Mouse (Mus musculus): Measurements from ENCODE around the gene Pcp2. TPM values are rescaled to one million over a fixed set of nuclear protein-coding genes. Genes with fewer than 3 reads are reported as not detected.

The Pcp2 gene
- total and polyA plus RNA-seq, 3 experiments: 0.38 to 0.56 TPM; not detected in 1

GRCm38 (mm10) chr8:3665507-3665906 is 40.2 kb upstream of the Pcp2 start, which contains the start of gene Mcemp1:
Gene Mcemp1 (plus strand): TSS chr8:3665754.
- Histone ChIP-seq H3K36me3 (replicated peaks in 1 of 2; ENCODE audit: control insufficient read depth in 1 of 2, insufficient read depth in 1 of 2, low read length in 1 of 2) (no peaks in the 10 kb centered on the region), H3K4me2 (ENCODE audit: insufficient read depth, low read depth, poor library complexity, severe bottlenecking) (peak within 1 kb of the TSS; percentile 45), H3K9me3 (replicated peaks; ENCODE audit: low read length) (no peaks in the 10 kb centered on the region), H3K4me3 (replicated peaks in 1 of 3; ENCODE audit: low read depth in 2 of 3, low read length in 2 of 3, poor library complexity in 1 of 3) (no peak within 1 kb of the TSS), H3K27ac (ENCODE audit: insufficient read depth, low read depth) (no peak within 1 kb of the TSS), H3K4me1 (ENCODE audit: control insufficient read depth in 1 of 2, insufficient read depth in 2 of 2) (peaks cover 15 to 35% of the 10 kb centered on the region in 2 experiments; a peak in 3 of 4 replicates), H3K27me3 (replicated peaks) (no peaks in the 10 kb centered on the region), H3K9ac (ENCODE audit: insufficient read depth, low read depth) (peak within 1 kb of the TSS; percentile 40), H3K79me2 (replicated peaks; ENCODE audit: control insufficient read depth, extremely low read depth, insufficient read depth, poor library complexity, severe bottlenecking) (no peaks in the 10 kb centered on the region)
- no peak for TF ChIP-seq HCFC1 (IDR thresholded peaks at IDR 0.05; ENCODE audit: low read depth, low read length)
- no peak for TF ChIP-seq IRF4 (IDR thresholded peaks at IDR 0.05; ENCODE audit: low read depth, low read length)
- TF ChIP-seq PAX5 (IDR thresholded peaks at IDR 0.05; ENCODE audit: low read length): no peak
- no peak for TF ChIP-seq TBP (conservative IDR thresholded peaks at IDR 0.05; ENCODE audit: low read depth, low read length)
- no peak for TF ChIP-seq GABPA (IDR thresholded peaks at IDR 0.05; ENCODE audit: insufficient replicate concordance, low read depth, low read length)
- TF ChIP-seq NRF1 (IDR thresholded peaks at IDR 0.05; ENCODE audit: low read depth, low read length): no peak
- no peak for TF ChIP-seq SIN3A (IDR thresholded peaks at IDR 0.05; ENCODE audit: low read length)
- TF ChIP-seq ETS1 (conservative IDR thresholded peaks at IDR 0.05; ENCODE audit: low read depth, low read length): no peak
- no peak for TF ChIP-seq KAT2A (IDR thresholded peaks at IDR 0.05; ENCODE audit: insufficient replicate concordance, low read length)
- TF ChIP-seq UBTF (IDR thresholded peaks at IDR 0.05; ENCODE audit: low read depth, low read length): no peak
- dilution Hi-C loops (cut with MboI; ENCODE audit: extremely low pct_ligation_motif_present, extremely low pct_unique_long_range_greater_than_20kb, low sequenced_read_pairs) (no loop called here), in situ Hi-C loops (cut with MboI; ENCODE audit: low pct_ligation_motif_present, low pct_unique_long_range_greater_than_20kb, low sequenced_read_pairs) (no loop called here)
- DNase-seq (ENCODE audit: extremely low read depth): no peak

GRCm38 (mm10) chr8:3664405-3664804 is 39.1 kb upstream of the Pcp2 start:
- Histone ChIP-seq H3K9me3 (replicated peaks; ENCODE audit: low read length) (no peaks in the 10 kb centered on the region), H3K4me2 (ENCODE audit: insufficient read depth, low read depth, poor library complexity, severe bottlenecking) (peak overlapping the region; percentile 45), H3K27ac (ENCODE audit: insufficient read depth, low read depth) (no peak overlapping the region), H3K36me3 (replicated peaks in 1 of 2; ENCODE audit: control insufficient read depth in 1 of 2, insufficient read depth in 1 of 2, low read length in 1 of 2) (no peaks in the 10 kb centered on the region), H3K4me3 (replicated peaks in 1 of 3; ENCODE audit: low read depth in 2 of 3, low read length in 2 of 3, poor library complexity in 1 of 3) (no peak overlapping the region), H3K9ac (ENCODE audit: insufficient read depth, low read depth) (peak overlapping the region; percentile 40; the same call in 1 of the 2 replicates), H3K4me1 (ENCODE audit: control insufficient read depth in 1 of 2, insufficient read depth in 2 of 2) (peaks cover 15 to 42% of the 10 kb centered on the region in 2 experiments; a peak in 3 of 4 replicates), H3K79me2 (replicated peaks; ENCODE audit: control insufficient read depth, extremely low read depth, insufficient read depth, poor library complexity, severe bottlenecking) (no peaks in the 10 kb centered on the region), H3K27me3 (replicated peaks) (no peaks in the 10 kb centered on the region)
- in situ Hi-C loops (cut with MboI; ENCODE audit: low pct_ligation_motif_present, low pct_unique_long_range_greater_than_20kb, low sequenced_read_pairs) (no loop called here), dilution Hi-C loops (cut with MboI; ENCODE audit: extremely low pct_ligation_motif_present, extremely low pct_unique_long_range_greater_than_20kb, low sequenced_read_pairs) (no loop called here)
- DNase-seq (ENCODE audit: extremely low read depth): peak; percentile 58
- TF ChIP-seq MAFK (IDR thresholded peaks at IDR 0.05; ENCODE audit: insufficient replicate concordance, low read length) (no peak), CHD2 (IDR thresholded peaks at IDR 0.05; ENCODE audit: low read length) (0 out of 2 replicates have a peak, but pooled peaks have one; percentile 23), E2F4 (IDR thresholded peaks at IDR 0.05; ENCODE audit: insufficient replicate concordance, low read depth, low read length) (no peak)

GRCm38 (mm10) chr8:3660889-3661288 is 35.5 kb upstream of the Pcp2 start:
- Histone ChIP-seq H3K79me2 (replicated peaks; ENCODE audit: control insufficient read depth, extremely low read depth, insufficient read depth, poor library complexity, severe bottlenecking) (no peaks in the 10 kb centered on the region), H3K9me3 (replicated peaks; ENCODE audit: low read length) (no peaks in the 10 kb centered on the region), H3K4me2 (ENCODE audit: insufficient read depth, low read depth, poor library complexity, severe bottlenecking) (no peak overlapping the region), H3K9ac (ENCODE audit: insufficient read depth, low read depth) (no peak overlapping the region), H3K36me3 (replicated peaks in 1 of 2; ENCODE audit: control insufficient read depth in 1 of 2, insufficient read depth in 1 of 2, low read length in 1 of 2) (no peaks in the 10 kb centered on the region), H3K4me3 (replicated peaks in 1 of 3; ENCODE audit: low read depth in 2 of 3, low read length in 2 of 3, poor library complexity in 1 of 3) (no peak overlapping the region), H3K4me1 (ENCODE audit: control insufficient read depth in 1 of 2, insufficient read depth in 2 of 2) (peaks cover 14 to 39% of the 10 kb centered on the region in 2 experiments), H3K27me3 (replicated peaks) (no peaks in the 10 kb centered on the region), H3K27ac (ENCODE audit: insufficient read depth, low read depth) (no peak overlapping the region)
- dilution Hi-C loops (cut with MboI; ENCODE audit: extremely low pct_ligation_motif_present, extremely low pct_unique_long_range_greater_than_20kb, low sequenced_read_pairs) (no loop called here), in situ Hi-C loops (cut with MboI; ENCODE audit: low pct_ligation_motif_present, low pct_unique_long_range_greater_than_20kb, low sequenced_read_pairs) (no loop called here)
- TF ChIP-seq ELF1 (IDR thresholded peaks at IDR 0.05; ENCODE audit: low read depth, low read length) (0 out of 2 replicates have a peak, but pooled peaks have one; percentile 24), CTCF (conservative IDR thresholded peaks at IDR 0.05 in 1 of 2, IDR thresholded peaks at IDR 0.05 in 1 of 2; ENCODE audit: low read depth in 2 of 2, low read length in 2 of 2) (no peak), E2F4 (IDR thresholded peaks at IDR 0.05; ENCODE audit: insufficient replicate concordance, low read depth, low read length) (no peak)
- DNase-seq (ENCODE audit: extremely low read depth): no peak

All from CH12.LX (cell line).